Mouse (Mus musculus): ENCODE data around the gene Rbpj.

Rbpj gene

GRCm38 (mm10) chr5:53469098-53469776 lies 3.3 kb downstream of the Rbpj start:
- DNase-seq: peak; percentile 54 to 76

- peak in 1 of 2 experiments; percentile 9 for DNase-seq
These were observed 3.8 kb downstream of the Rbpj start for GRCm38 (mm10) chr5:53469777-53470131.

GRCm38 (mm10) chr5:53470141-53471079 lies 4.5 kb downstream of the Rbpj start:
- DNase-seq: peak; percentile 16 to 45

- DNase-seq: no peak
These were observed 6.5 kb downstream of the Rbpj start for GRCm38 (mm10) chr5:53472485-53472884.

GRCm38 (mm10) chr5:53479161-53479560 lies 13.2 kb downstream of the Rbpj start:
- DNase-seq: no peak

- no peak for DNase-seq
These were observed 13.9 kb downstream of the Rbpj start for GRCm38 (mm10) chr5:53479891-53480290.

- DNase-seq: no peak
These were observed 15.1 kb downstream of the Rbpj start for GRCm38 (mm10) chr5:53481021-53481420.

- no peak for DNase-seq
These were observed 19.2 kb downstream of the Rbpj start for GRCm38 (mm10) chr5:53485069-53485628.

GRCm38 (mm10) chr5:53485934-53486475 lies 20.1 kb downstream of the Rbpj start:
- DNase-seq: no peak

GRCm38 (mm10) chr5:53486966-53487592 lies 21.1 kb downstream of the Rbpj start:
- DNase-seq: no peak

GRCm38 (mm10) chr5:53490697-53491099 lies 24.7 kb downstream of the Rbpj start:
- DNase-seq: no peak

- no peak for DNase-seq
These were observed 27.8 kb downstream of the Rbpj start for GRCm38 (mm10) chr5:53493756-53494155.

GRCm38 (mm10) chr5:53494536-53495159 lies 28.7 kb downstream of the Rbpj start:
- DNase-seq: no peak

- DNase-seq: peak; percentile 6 to 54
These were observed 31.0 kb downstream of the Rbpj start for GRCm38 (mm10) chr5:53496846-53497549.

- no peak for DNase-seq
These were observed 33.6 kb downstream of the Rbpj start for GRCm38 (mm10) chr5:53499571-53499970.

- DNase-seq: no peak
These were observed 34.7 kb downstream of the Rbpj start for GRCm38 (mm10) chr5:53500509-53501145.

GRCm38 (mm10) chr5:53503261-53503660 lies 37.3 kb downstream of the Rbpj start:
- no peak for DNase-seq

- no peak for DNase-seq
These were observed 39.8 kb downstream of the Rbpj start for GRCm38 (mm10) chr5:53505751-53506150.

GRCm38 (mm10) chr5:53507371-53507770 lies 41.4 kb downstream of the Rbpj start:
- no peak for DNase-seq

GRCm38 (mm10) chr5:53509465-53509864 lies 43.5 kb downstream of the Rbpj start:
- no peak for DNase-seq

GRCm38 (mm10) chr5:53509927-53510326 lies 44.0 kb downstream of the Rbpj start:
- no peak for DNase-seq

Measured in kidney, postnatal 25 days (tissue).